Mouse (Mus musculus) embryonic facial prominence, embryonic 15.5 days (tissue): ENCODE measurements around the gene Dph1. TPM values are rescaled to one million over a fixed set of nuclear protein-coding genes. Genes with fewer than 3 reads are reported as not detected.

Experiments used
- ATAC-seq: fragments of 200-750 bp; cut with Nextera tagmentation; 2 replicates; pipeline ENCODE4 v1.8.0; 2017; ENCODE audit warnings: low read depth, moderate TSS enrichment; ENCODE audit not compliant: insufficient number of reproducible peaks, low FRiP score, low TSS enrichment
- H3K27ac ChIP-seq: fragments of 300-500 bp; sonication (generic); replicated peaks from 2 replicates; pipeline ENCODE4 v1.5.1; 2015; ENCODE audit warnings: mild to moderate bottlenecking, inconsistent platforms
- H3K27me3 ChIP-seq: fragments of 300-500 bp; sonication (generic); 2 replicates; pipeline ENCODE4 v1.6.1; 2015; ENCODE audit warnings: inconsistent platforms
- H3K36me3 ChIP-seq: fragments of 300-500 bp; sonication (generic); 2 replicates; pipeline ENCODE4 v1.6.1; 2015; ENCODE audit warnings: mild to moderate bottlenecking, inconsistent platforms
- H3K4me1 ChIP-seq: fragments of 300-500 bp; sonication (generic); 2 replicates; pipeline ENCODE4 v1.6.1; 2015; ENCODE audit warnings: inconsistent platforms
- H3K4me2 ChIP-seq: fragments of 300-500 bp; sonication (generic); replicated peaks from 2 replicates; pipeline ENCODE4 v1.6.1; 2015; ENCODE audit warnings: mild to moderate bottlenecking, inconsistent platforms
- H3K4me3 ChIP-seq: fragments of 300-500 bp; sonication (generic); replicated peaks from 2 replicates; pipeline ENCODE4 v1.5.1; 2015; ENCODE audit warnings: mild to moderate bottlenecking, inconsistent platforms
- H3K9ac ChIP-seq: fragments of 300-500 bp; sonication (generic); 2 replicates; pipeline ENCODE4 v1.6.1; 2015; ENCODE audit warnings: inconsistent platforms
- H3K9me3 ChIP-seq: fragments of 300-500 bp; sonication (generic); replicated peaks from 2 replicates; pipeline ENCODE4 v1.6.1; 2016; ENCODE audit warnings: inconsistent platforms
- WGBS: fragments of 180-500 bp; shearing (Covaris S2); methylation state at CpG from one replicate; pipeline ENCODE4 v1.1.7; 2015; 5-methylcytosine and 5-hydroxymethylcytosine counted together
- polyA plus RNA-seq: library from polyadenylated mRNA; unstranded; fragments of >200 nt; fragmentation: Nextera tagmentation; extraction: Ambion mirVana; gene quantifications from 2 replicates; pipeline ENCODE4 v1.2.1, GENCODE M21; 2015

Gene Dph1
- polyA plus RNA-seq, 1 experiment from 2014 or later: 21.0 TPM

GRCm38 (mm10) chr11:75156416-75156815 lies 34.6 kb downstream of the Dph1 start:
- no peak overlapping the region for H3K4me3 ChIP-seq
- H3K9ac ChIP-seq: no peak overlapping the region
- H3K4me1 ChIP-seq: peaks cover 30% of the 10 kb centered on the region
- WGBS: 30% methylated on average over 5 of the region's 5 CpGs
- no peak overlapping the region for H3K4me2 ChIP-seq
- H3K27ac ChIP-seq: no peak overlapping the region
- no peaks in the 10 kb centered on the region for H3K27me3 ChIP-seq
- H3K9me3 ChIP-seq: no peaks in the 10 kb centered on the region
- peaks cover 21% of the 10 kb centered on the region for H3K36me3 ChIP-seq
- ATAC-seq: no peak

DNA sequence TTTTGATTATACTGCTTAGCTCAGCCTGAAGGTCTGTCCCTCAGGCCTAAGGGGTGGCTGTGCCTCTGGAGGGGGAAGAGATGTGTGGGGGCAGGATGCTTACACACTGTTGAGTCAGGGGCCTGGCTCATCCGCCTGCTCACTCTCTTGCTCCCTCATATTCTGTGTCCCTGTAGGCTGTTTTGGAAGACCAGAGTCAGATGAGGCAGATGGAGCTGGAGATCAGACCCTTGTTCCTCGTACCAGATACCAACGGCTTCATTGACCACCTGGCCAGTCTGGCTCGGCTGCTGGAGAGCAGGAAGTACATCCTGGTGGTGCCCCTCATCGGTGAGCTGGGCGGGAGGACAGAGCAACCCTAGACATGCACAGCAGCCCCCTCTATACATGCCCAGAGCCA lies 35.1 kb downstream of the Dph1 start:
- peaks cover 25% of the 10 kb centered on the region for H3K4me1 ChIP-seq
- no peak for ATAC-seq
- H3K9ac ChIP-seq: no peak overlapping the region
- no peak overlapping the region for H3K4me3 ChIP-seq
- H3K27me3 ChIP-seq: no peaks in the 10 kb centered on the region
- H3K36me3 ChIP-seq: peaks cover 22% of the 10 kb centered on the region
- 58% methylated on average over 6 of the region's 6 CpGs for WGBS
- H3K4me2 ChIP-seq: no peak overlapping the region
- 0 out of 2 replicates have a peak overlapping the region, but pooled peaks have one; percentile 17 for H3K27ac ChIP-seq
- H3K9me3 ChIP-seq: no peaks in the 10 kb centered on the region

DNA sequence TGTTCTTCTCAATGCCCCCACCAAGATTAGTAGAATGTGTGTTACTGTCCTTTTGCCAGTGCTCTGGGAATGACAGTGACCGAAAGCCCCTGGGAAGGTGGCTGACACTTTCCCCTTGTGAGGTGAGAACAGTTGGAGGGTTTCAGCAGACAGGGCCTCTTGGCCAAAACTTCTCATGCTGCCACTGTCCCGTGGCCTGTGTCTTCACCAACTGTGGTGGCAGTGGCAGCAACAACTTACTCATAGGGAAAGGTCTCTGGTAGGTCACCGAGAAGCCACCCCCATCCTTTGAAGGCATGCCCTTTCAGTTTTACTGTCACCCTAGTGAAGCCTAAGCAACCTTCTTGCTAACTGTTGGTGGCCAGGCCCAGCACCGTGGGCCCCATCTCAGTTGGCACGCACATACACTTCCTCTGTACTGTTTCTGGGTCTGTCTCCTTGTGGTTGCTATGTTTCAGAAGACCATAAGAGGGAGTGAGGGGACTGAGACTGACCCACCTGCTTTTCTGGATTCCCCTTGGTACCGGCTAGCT lies 36.9 kb downstream of the Dph1 start:
- Histone ChIP-seq H3K4me1 (peaks cover 25% of the 10 kb centered on the region), H3K9me3 (no peaks in the 10 kb centered on the region)

GRCm38 (mm10) chr11:75152603-75153557 lies 38.2 kb downstream of the Dph1 start:
- no peak for ATAC-seq
- peaks cover 23% of the 10 kb centered on the region; the same call in 1 of the 2 replicates for H3K36me3 ChIP-seq
- no peak overlapping the region for H3K4me2 ChIP-seq
- no peaks in the 10 kb centered on the region for H3K9me3 ChIP-seq
- H3K4me1 ChIP-seq: peaks cover 22% of the 10 kb centered on the region
- no peaks in the 10 kb centered on the region for H3K27me3 ChIP-seq
- H3K4me3 ChIP-seq: no peak overlapping the region
- WGBS: 78% methylated on average over 18 of the region's 18 CpGs
- no peak overlapping the region for H3K27ac ChIP-seq
- no peak overlapping the region for H3K9ac ChIP-seq

More for the DNA sequence above, 36.9 kb downstream of the Dph1 start:
- no peak for ATAC-seq
- Histone ChIP-seq H3K4me3 (no peak overlapping the region), H3K4me2 (no peak overlapping the region), H3K9ac (no peak overlapping the region), H3K27me3 (no peaks in the 10 kb centered on the region), H3K27ac (no peak overlapping the region), H3K36me3 (peaks cover 20% of the 10 kb centered on the region; the same call in 1 of the 2 replicates)
- 70% methylated on average over 6 of the region's 6 CpGs for WGBS

DNA sequence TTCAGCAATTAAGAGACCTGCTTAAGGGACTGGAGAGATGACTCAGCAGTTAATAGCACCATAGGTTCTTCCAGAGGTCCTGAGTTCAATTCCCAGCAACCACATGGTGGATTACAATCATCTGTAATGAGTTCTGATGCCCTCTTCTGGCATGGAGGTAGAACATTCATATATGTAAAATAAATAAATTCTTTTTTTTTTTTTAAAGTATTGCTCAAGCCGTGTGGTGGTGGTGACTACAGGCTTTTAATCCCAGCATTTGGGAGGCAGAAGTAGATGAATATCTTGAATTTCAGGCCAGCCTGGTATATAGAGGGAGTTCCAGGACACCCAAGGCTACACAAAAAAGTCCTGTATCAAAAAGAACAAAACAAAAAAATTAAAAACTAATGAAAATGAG lies 40.7 kb downstream of the Dph1 start:
- Histone ChIP-seq H3K9me3 (no peaks in the 10 kb centered on the region), H3K27ac (no peak overlapping the region), H3K4me1 (peaks cover 22% of the 10 kb centered on the region), H3K36me3 (peaks cover 23% of the 10 kb centered on the region; the same call in 1 of the 2 replicates), H3K4me2 (no peak overlapping the region), H3K9ac (no peak overlapping the region), H3K27me3 (no peaks in the 10 kb centered on the region), H3K4me3 (no peak overlapping the region)
- no peak for ATAC-seq
- 54% methylated on average over 1 of the region's 1 CpGs for WGBS

DNA sequence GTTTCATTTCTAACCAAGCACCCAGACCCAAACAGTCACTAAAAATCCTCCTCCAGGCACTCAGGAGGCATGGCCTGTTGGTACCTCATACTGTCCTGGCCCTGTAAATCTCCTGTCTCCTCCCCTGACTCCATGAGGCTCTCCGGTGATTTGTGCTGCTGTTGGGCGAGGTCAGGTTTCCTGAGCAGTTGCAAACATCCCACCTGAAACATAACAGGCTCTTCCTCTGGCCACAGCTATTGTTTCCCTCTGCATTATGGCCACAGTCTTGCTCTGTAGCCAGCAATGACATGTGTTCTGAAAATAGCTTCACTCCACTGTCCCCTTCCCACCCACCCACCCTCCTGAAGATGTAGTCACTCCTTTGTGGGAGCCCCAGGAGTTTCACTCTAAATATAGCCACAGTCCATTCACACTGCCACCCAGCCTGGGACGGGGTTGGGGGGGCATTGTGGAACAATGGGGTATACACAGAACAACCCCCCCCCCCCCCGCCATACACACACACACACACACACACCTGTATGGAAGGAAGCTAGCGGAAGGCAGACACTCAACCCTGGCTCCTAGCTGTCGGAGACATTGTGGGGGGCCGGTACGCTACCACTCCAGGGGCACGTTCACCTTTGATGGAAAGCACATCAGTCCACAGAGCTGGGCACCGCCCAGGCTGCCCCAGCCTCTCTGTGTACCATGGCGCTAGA lies 42.6 kb downstream of the Dph1 start:
- Histone ChIP-seq H3K27me3 (no peaks in the 10 kb centered on the region), H3K36me3 (peaks cover 39% of the 10 kb centered on the region), H3K4me2 (no peak overlapping the region), H3K4me3 (no peak overlapping the region), H3K4me1 (peaks cover 22% of the 10 kb centered on the region), H3K27ac (peak overlapping the region; percentile 85), H3K9me3 (no peaks in the 10 kb centered on the region), H3K9ac (no peak overlapping the region)
- no peak for ATAC-seq
- 84% methylated on average over 10 of the region's 11 CpGs for WGBS

GRCm38 (mm10) chr11:75147846-75148168 lies 43.2 kb downstream of the Dph1 start:
- Histone ChIP-seq H3K27me3 (no peaks in the 10 kb centered on the region), H3K9ac (no peak overlapping the region), H3K27ac (peak overlapping the region; percentile 85), H3K9me3 (no peaks in the 10 kb centered on the region), H3K4me3 (no peak overlapping the region), H3K36me3 (peaks cover 45% of the 10 kb centered on the region), H3K4me1 (peaks cover 26% of the 10 kb centered on the region), H3K4me2 (no peak overlapping the region)
- peak; percentile 65 for ATAC-seq
- WGBS: 25% methylated on average over 3 of the region's 3 CpGs

DNA sequence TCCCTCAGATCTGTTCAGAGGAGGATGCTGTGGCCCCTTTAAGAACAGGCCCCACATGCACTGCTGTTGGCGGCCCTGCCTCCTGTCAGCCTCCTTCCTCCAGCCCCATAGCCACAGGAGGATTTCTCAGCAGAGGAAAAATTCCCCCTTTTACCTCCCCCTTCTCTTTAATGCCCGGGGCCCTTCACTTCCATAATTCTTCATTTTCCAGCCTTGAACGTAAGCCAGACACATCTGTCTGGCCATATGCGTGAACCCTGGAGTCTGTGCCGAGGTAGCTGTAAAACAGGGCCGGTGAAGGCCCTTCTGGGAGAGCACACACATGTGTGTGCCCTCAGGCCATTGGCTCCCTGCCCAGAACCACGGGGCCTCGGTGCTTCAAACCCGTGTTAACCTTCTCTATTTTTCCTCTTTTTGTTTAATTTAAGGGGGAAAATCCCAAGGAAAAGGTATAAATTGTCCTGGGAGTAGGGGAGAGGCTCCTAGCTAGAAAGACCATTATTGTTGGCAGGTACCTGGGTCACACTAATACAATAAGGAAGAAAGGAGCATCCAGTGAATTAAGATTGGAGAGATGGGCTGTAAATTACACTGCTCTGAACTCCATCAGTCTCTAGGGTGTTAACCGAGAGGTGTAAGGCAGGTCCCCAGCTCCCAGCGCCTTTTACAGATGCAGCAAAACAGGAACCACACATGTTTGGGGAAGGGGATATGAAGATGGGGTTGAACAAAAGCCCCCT lies 43.8 kb downstream of the Dph1 start:
- no peak overlapping the region for H3K9ac ChIP-seq
- no peaks in the 10 kb centered on the region for H3K27me3 ChIP-seq
- peaks cover 30% of the 10 kb centered on the region for H3K4me1 ChIP-seq
- H3K9me3 ChIP-seq: no peaks in the 10 kb centered on the region
- peak; percentile 88 for ATAC-seq
- no peak overlapping the region for H3K4me3 ChIP-seq
- H3K4me2 ChIP-seq: no peak overlapping the region
- H3K36me3 ChIP-seq: peaks cover 44% of the 10 kb centered on the region
- WGBS: 11% methylated on average over 11 of the region's 11 CpGs
- H3K27ac ChIP-seq: peak overlapping the region; percentile 85

GRCm38 (mm10) chr11:75145841-75146240 lies 45.2 kb downstream of the Dph1 start:
- no peaks in the 10 kb centered on the region for H3K9me3 ChIP-seq
- no peak for ATAC-seq
- H3K36me3 ChIP-seq: peaks cover 40% of the 10 kb centered on the region
- no peak overlapping the region for H3K4me3 ChIP-seq
- H3K4me1 ChIP-seq: peaks cover 45% of the 10 kb centered on the region
- no peak overlapping the region for H3K4me2 ChIP-seq
- no peak overlapping the region for H3K27ac ChIP-seq
- no peak overlapping the region for H3K9ac ChIP-seq
- 80% methylated on average over 2 of the region's 2 CpGs for WGBS
- no peaks in the 10 kb centered on the region for H3K27me3 ChIP-seq

- no peak overlapping the region for H3K4me2 ChIP-seq
- peaks cover 23% of the 10 kb centered on the region for H3K36me3 ChIP-seq
- no peaks in the 10 kb centered on the region for H3K9me3 ChIP-seq
- no peaks in the 10 kb centered on the region for H3K27me3 ChIP-seq
- peak overlapping the region; percentile 69 for H3K27ac ChIP-seq
- H3K4me3 ChIP-seq: no peak overlapping the region
- H3K9ac ChIP-seq: no peak overlapping the region
- whole genome bisulfite sequencing: 61% methylated on average over 4 of the region's 4 CpGs
- no peak for ATAC-seq
- H3K4me1 ChIP-seq: peaks cover 67% of the 10 kb centered on the region
These were observed 48.3 kb downstream of the Dph1 start for GRCm38 (mm10) chr11:75142749-75143148.

- peaks cover 61% of the 10 kb centered on the region for H3K4me1 ChIP-seq
- H3K9ac ChIP-seq: no peak overlapping the region
- H3K4me2 ChIP-seq: no peak overlapping the region
- ATAC-seq: peak; percentile 59
- no peak overlapping the region for H3K4me3 ChIP-seq
- WGBS: 8% methylated on average over 1 of the region's 1 CpGs
- H3K27ac ChIP-seq: peak overlapping the region; percentile 86
- peaks cover 23% of the 10 kb centered on the region for H3K36me3 ChIP-seq
- H3K9me3 ChIP-seq: no peaks in the 10 kb centered on the region
- no peaks in the 10 kb centered on the region for H3K27me3 ChIP-seq
These were observed 49.1 kb downstream of the Dph1 start for GRCm38 (mm10) chr11:75141913-75142312.
